Mouse (Mus musculus) stomach, postnatal 0 days (tissue): ENCODE data around the gene Grm1.

Experiments used
- CTCF ChIP-seq: IDR thresholded peaks from 2 replicates; pipeline ENCODE4 v1.5.1; 2016; ENCODE audit warnings: antibody characterized with exemption, low read depth, mild to moderate bottlenecking, moderate library complexity
- EP300 ChIP-seq: optimal IDR thresholded peaks from 2 replicates; pipeline ENCODE3; 2016; ENCODE audit warnings: antibody characterized with exemption

GRCm38 (mm10) chr10:10872142-10872541, 210.0 kb downstream of the Grm1 start:
- TF ChIP-seq CTCF (no peak), EP300 (no peak)
